Mouse (Mus musculus) neural tube, postnatal 0 days (tissue): ENCODE data around the gene BC034090. TPM values are rescaled to one million over a fixed set of nuclear protein-coding genes. Genes with fewer than 3 reads are reported as not detected.

Experiments used
- polyA plus RNA-seq: library from polyadenylated mRNA; unstranded; fragments of >200 nt; fragmentation: Nextera tagmentation; extraction: Ambion mirVana; gene quantifications from 2 replicates; pipeline ENCODE4 v1.2.1, GENCODE M21; 2015

Gene BC034090
- 2.5 and 2.6 TPM in 2 replicates for polyA plus RNA-seq

DNA sequence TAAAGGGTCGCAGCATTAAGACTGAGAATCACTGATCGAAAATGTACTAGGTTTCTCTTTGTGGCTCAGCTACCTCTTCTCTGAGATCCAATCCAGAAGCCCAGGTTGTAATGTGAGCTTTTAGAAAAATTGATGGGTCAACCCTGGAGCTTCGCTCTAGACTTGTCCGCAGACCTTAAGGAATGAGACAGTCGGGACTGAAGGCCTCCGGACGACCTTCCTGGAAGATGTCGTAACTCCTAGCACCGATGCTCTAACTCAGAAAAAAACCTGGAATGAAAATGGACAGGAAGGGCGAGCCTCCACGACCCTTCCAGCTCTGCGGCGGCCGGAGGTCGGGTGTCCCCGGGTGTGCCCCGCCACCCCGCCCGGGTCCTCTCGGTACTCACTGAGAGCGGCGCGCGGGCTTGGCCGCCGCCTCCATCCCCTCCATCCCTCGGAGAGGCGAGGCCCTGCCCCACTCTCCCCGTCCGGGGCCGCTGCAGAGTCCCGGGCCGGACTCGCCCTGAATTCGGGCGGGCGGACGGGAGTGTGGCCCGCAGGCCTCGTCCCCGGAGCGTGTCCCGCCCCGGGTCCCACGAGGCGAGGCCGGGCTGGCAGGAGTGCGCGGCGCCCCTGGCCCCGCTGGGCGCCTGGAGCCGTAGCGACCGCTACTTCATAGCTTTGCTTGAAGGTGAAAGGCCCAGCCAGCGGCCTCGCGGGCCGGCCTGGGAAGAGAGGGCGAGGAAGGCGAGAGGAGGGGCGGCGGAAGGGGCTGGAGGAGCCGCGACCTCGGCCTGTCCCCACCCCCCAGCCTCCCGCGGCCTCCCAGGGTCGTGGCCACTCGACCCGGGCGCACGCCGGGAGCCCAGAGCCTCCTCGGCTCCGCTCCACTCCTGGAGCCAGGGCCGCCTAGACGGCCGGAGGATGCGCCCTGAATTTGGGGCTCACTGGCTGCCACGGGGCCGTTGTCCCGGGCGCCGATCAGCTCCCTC, at the start of gene BC034090:
Gene BC034090 (minus strand): TSS at position 648 of the 974 bp plus-strand sequence.

Other genes starting within 250 kb of the BC034090 start
- gene Ier5, start 144.8 kb downstream of the BC034090 start, polyA plus RNA-seq: 5.1 and 6.3 TPM in 2 replicates
- gene Mr1, start 97.6 kb downstream of the BC034090 start, polyA plus RNA-seq: 2.9 and 3.0 TPM in 2 replicates
- 73.1 and 78.0 TPM in 2 replicates for gene Stx6, start 85.7 kb downstream of the BC034090 start, polyA plus RNA-seq
- 28.3 and 33.3 TPM in 2 replicates for gene Xpr1, start 173.0 kb upstream of the BC034090 start, polyA plus RNA-seq